Mouse (Mus musculus): ENCODE data around the gene Ednra. TPM values are rescaled to one million over a fixed set of nuclear protein-coding genes. Genes with fewer than 3 reads are reported as not detected.

Ednra gene
- polyA plus RNA-seq, 1 experiment from 2014 or later: 20.0 TPM

DNA sequence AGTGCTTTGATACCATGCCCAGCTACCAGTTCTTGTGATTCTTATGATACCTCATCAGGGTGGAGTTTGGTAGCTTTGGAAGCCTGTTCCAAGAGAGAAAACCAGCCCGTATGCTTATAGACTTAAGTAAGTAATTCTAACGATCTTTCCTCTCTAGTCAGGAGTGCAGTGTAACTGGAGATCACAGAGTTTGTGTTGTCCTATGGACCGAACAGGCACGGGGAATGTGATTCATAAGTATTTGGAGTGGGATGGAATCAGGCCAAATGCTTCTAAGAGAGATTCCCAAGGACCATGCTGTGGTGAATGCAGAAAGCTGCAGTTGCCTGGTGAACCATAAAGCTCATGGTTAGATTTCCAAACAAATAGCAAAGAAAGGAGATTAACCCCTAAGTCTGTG lies 31.2 kb upstream of the Ednra start:
- Histone ChIP-seq H3K4me1 (ENCODE audit: control insufficient read depth, insufficient read depth, low read length) (no peaks in the 10 kb centered on the region), H3K4me2 (ENCODE audit: low read depth) (no peak overlapping the region), H3K36me3 (ENCODE audit: control insufficient read depth, insufficient read depth, low read length) (no peaks in the 10 kb centered on the region), H3K9ac (ENCODE audit: low read length) (no peak overlapping the region), H3K27me3 (ENCODE audit: control insufficient read depth, insufficient read depth, low read length) (no peaks in the 10 kb centered on the region), H3K27ac (ENCODE audit: low read depth, low read length) (no peak overlapping the region), H3K4me3 (ENCODE audit: low read depth, low read length) (no peak overlapping the region), H3K9me3 (ENCODE audit: control insufficient read depth, low read length) (no peaks in the 10 kb centered on the region)
- no peak for ATAC-seq (ENCODE audit: insufficient read depth, low FRiP score, low TSS enrichment)
- no peak for DNase-seq (ENCODE audit: low spot score)
- WGBS: 75% methylated on average over 4 of the region's 4 CpGs

GRCm38 (mm10) chr8:77753796-77754195 lies 29.5 kb upstream of the Ednra start:
- 90% methylated on average over 5 of the region's 5 CpGs for WGBS

DNA sequence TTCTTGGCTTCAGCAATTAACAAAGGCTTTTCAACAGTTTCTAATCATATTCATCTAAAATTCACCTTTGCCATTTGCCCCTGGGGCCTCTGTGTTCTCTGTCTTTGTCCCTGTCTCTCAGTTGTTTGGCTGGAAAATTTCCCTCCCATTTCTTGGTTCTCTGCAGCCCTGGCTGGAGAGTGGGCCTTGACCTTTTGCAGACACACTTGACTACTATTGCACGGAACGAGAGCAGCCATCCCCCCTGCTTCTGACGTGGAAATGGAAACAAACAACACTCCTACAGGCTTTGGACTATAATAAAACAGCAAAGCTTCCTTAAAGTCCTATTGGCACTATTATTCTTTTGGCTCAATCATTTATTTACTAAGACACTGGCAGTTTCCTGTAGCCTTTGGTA lies 27.8 kb upstream of the Ednra start:
- Histone ChIP-seq H3K4me2 (ENCODE audit: low read depth) (no peak overlapping the region), H3K36me3 (ENCODE audit: control insufficient read depth, insufficient read depth, low read length) (no peaks in the 10 kb centered on the region), H3K4me3 (ENCODE audit: low read depth, low read length) (no peak overlapping the region), H3K4me1 (ENCODE audit: control insufficient read depth, insufficient read depth, low read length) (no peaks in the 10 kb centered on the region), H3K9ac (ENCODE audit: low read length) (no peak overlapping the region), H3K9me3 (ENCODE audit: control insufficient read depth, low read length) (no peaks in the 10 kb centered on the region), H3K27me3 (ENCODE audit: control insufficient read depth, insufficient read depth, low read length) (no peaks in the 10 kb centered on the region), H3K27ac (ENCODE audit: low read depth, low read length) (no peak overlapping the region)
- ATAC-seq (ENCODE audit: insufficient read depth, low FRiP score, low TSS enrichment) (no peak), DNase-seq (ENCODE audit: low spot score) (no peak)
- WGBS: 61% methylated on average over 3 of the region's 3 CpGs

More at GRCm38 (mm10) chr8:77753796-77754195, 29.5 kb upstream of the Ednra start:
- Histone ChIP-seq H3K4me3 (ENCODE audit: low read depth, low read length) (no peak overlapping the region), H3K27me3 (ENCODE audit: control insufficient read depth, insufficient read depth, low read length) (no peaks in the 10 kb centered on the region), H3K27ac (ENCODE audit: low read depth, low read length) (no peak overlapping the region), H3K9ac (ENCODE audit: low read length) (no peak overlapping the region), H3K36me3 (ENCODE audit: control insufficient read depth, insufficient read depth, low read length) (no peaks in the 10 kb centered on the region), H3K4me1 (ENCODE audit: control insufficient read depth, insufficient read depth, low read length) (no peaks in the 10 kb centered on the region), H3K9me3 (ENCODE audit: control insufficient read depth, low read length) (no peaks in the 10 kb centered on the region), H3K4me2 (ENCODE audit: low read depth) (no peak overlapping the region)
- ATAC-seq (ENCODE audit: insufficient read depth, low FRiP score, low TSS enrichment) (no peak), DNase-seq (ENCODE audit: low spot score) (no peak)

GRCm38 (mm10) chr8:77750407-77750806 lies 26.1 kb upstream of the Ednra start:
- WGBS: 53% methylated on average over 4 of the region's 4 CpGs
- H3K9me3 ChIP-seq (ENCODE audit: control insufficient read depth, low read length): no peaks in the 10 kb centered on the region
- ATAC-seq (ENCODE audit: insufficient read depth, low FRiP score, low TSS enrichment) (no peak), DNase-seq (ENCODE audit: low spot score) (no peak)
- no peaks in the 10 kb centered on the region for H3K36me3 ChIP-seq (ENCODE audit: control insufficient read depth, insufficient read depth, low read length)
- no peak overlapping the region for H3K9ac ChIP-seq (ENCODE audit: low read length)
- H3K27me3 ChIP-seq (ENCODE audit: control insufficient read depth, insufficient read depth, low read length): no peaks in the 10 kb centered on the region
- no peaks in the 10 kb centered on the region for H3K4me1 ChIP-seq (ENCODE audit: control insufficient read depth, insufficient read depth, low read length)
- no peak overlapping the region for H3K4me2 ChIP-seq (ENCODE audit: low read depth)
- no peak overlapping the region for H3K4me3 ChIP-seq (ENCODE audit: low read depth, low read length)
- no peak overlapping the region for H3K27ac ChIP-seq (ENCODE audit: low read depth, low read length)

DNA sequence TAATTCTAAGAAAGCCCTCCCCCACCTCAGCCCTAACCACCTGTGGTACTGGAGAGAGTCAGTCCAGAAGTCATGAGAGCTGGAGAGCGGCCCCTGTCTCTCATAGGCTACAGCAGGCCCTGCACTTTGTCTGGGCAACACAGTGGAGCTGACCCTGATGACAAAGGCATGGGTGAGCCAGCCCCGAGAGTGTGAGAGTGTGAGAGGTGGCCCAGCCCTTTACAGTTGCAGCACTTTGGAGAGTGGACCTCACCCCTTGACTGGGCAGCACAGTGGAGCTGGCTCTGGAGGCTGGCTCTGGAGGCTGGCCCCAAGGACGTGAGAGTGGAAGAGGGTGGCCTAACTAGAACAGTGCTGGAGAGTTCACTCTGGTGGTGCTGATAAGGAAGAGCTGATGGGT lies 20.2 kb upstream of the Ednra start:
- Histone ChIP-seq H3K4me1 (ENCODE audit: control insufficient read depth, insufficient read depth, low read length) (no peaks in the 10 kb centered on the region), H3K27ac (ENCODE audit: low read depth, low read length) (no peak overlapping the region), H3K9ac (ENCODE audit: low read length) (no peak overlapping the region), H3K36me3 (ENCODE audit: control insufficient read depth, insufficient read depth, low read length) (no peaks in the 10 kb centered on the region), H3K27me3 (ENCODE audit: control insufficient read depth, insufficient read depth, low read length) (no peaks in the 10 kb centered on the region), H3K9me3 (ENCODE audit: control insufficient read depth, low read length) (no peaks in the 10 kb centered on the region), H3K4me2 (ENCODE audit: low read depth) (no peak overlapping the region), H3K4me3 (ENCODE audit: low read depth, low read length) (no peak overlapping the region)
- ATAC-seq (ENCODE audit: insufficient read depth, low FRiP score, low TSS enrichment): no peak
- WGBS: 82% methylated on average over 3 of the region's 3 CpGs
- DNase-seq (ENCODE audit: low spot score): no peak

DNA sequence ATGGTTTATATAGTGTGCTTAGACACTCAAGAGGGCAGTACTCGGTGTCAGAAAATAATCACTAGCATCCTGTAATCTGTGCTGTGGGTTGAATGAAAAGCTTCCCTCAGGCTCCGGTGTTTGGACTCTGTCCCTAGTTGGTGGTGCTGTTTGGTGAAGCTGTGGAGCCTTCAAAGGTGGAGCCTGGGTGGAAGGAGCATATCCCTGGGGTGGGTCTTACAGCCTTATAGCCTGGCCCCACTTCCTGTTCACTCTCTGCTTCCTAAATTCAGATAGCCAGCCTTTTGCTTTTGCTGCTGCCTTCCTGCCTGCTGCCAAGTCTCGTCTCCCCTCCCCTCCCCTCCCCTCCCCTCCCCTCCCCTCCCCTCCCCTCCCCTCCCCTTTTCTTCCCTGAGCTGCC lies 18.1 kb upstream of the Ednra start:
- H3K4me1 ChIP-seq (ENCODE audit: control insufficient read depth, insufficient read depth, low read length): no peaks in the 10 kb centered on the region
- no peak overlapping the region for H3K4me3 ChIP-seq (ENCODE audit: low read depth, low read length)
- H3K9ac ChIP-seq (ENCODE audit: low read length): no peak overlapping the region
- no peaks in the 10 kb centered on the region for H3K36me3 ChIP-seq (ENCODE audit: control insufficient read depth, insufficient read depth, low read length)
- H3K27ac ChIP-seq (ENCODE audit: low read depth, low read length): no peak overlapping the region
- ATAC-seq (ENCODE audit: insufficient read depth, low FRiP score, low TSS enrichment): no peak
- 57% methylated on average over 3 of the region's 3 CpGs for whole genome bisulfite sequencing
- H3K9me3 ChIP-seq (ENCODE audit: control insufficient read depth, low read length): no peaks in the 10 kb centered on the region
- no peaks in the 10 kb centered on the region for H3K27me3 ChIP-seq (ENCODE audit: control insufficient read depth, insufficient read depth, low read length)
- DNase-seq (ENCODE audit: low spot score): peak; percentile 13
- no peak overlapping the region for H3K4me2 ChIP-seq (ENCODE audit: low read depth)

DNA sequence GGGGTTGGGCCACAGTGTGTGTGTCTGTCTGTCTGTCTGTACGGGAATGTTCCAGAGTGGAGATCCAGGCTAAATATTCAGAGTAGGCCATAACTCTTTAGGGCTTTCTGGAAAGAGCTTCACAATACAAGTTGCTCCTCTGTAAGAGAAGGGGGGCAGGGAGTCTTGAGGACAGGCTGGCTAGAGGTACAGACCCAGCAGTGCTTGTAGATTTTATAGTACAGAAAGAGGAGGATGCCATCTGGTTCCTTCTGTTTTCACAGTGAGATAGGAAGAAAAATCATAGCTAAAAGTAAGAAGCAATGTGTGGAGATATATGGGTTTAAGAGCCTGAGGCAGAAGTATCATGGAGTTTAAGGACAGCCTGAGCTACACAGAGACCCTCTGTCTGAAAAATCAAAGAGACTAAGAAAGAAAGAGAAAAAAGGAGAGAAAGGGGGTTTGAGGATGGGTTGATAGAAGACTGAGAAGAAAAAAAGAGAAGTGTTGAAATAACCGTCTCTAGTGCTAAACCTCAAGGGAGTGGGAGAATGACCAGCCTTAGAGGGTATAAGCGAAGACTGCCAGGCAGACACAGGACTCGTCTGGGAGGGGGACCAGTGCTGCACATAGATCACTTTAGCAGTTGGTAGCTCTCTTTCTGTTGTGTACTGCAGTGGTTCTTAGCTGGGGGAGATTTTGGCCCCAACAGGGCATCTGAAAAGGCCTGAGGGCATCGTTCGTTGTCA lies 16.9 kb upstream of the Ednra start:
- WGBS: 88% methylated on average over 6 of the region's 6 CpGs
- no peaks in the 10 kb centered on the region for H3K4me1 ChIP-seq (ENCODE audit: control insufficient read depth, insufficient read depth, low read length)
- H3K4me3 ChIP-seq (ENCODE audit: low read depth, low read length): no peak overlapping the region
- H3K9ac ChIP-seq (ENCODE audit: low read length): no peak overlapping the region
- ATAC-seq (ENCODE audit: insufficient read depth, low FRiP score, low TSS enrichment) (no peak), DNase-seq (ENCODE audit: low spot score) (no peak)
- H3K9me3 ChIP-seq (ENCODE audit: control insufficient read depth, low read length): no peaks in the 10 kb centered on the region
- H3K27ac ChIP-seq (ENCODE audit: low read depth, low read length): no peak overlapping the region
- no peak overlapping the region for H3K4me2 ChIP-seq (ENCODE audit: low read depth)
- H3K27me3 ChIP-seq (ENCODE audit: control insufficient read depth, insufficient read depth, low read length): no peaks in the 10 kb centered on the region
- no peaks in the 10 kb centered on the region for H3K36me3 ChIP-seq (ENCODE audit: control insufficient read depth, insufficient read depth, low read length)

DNA sequence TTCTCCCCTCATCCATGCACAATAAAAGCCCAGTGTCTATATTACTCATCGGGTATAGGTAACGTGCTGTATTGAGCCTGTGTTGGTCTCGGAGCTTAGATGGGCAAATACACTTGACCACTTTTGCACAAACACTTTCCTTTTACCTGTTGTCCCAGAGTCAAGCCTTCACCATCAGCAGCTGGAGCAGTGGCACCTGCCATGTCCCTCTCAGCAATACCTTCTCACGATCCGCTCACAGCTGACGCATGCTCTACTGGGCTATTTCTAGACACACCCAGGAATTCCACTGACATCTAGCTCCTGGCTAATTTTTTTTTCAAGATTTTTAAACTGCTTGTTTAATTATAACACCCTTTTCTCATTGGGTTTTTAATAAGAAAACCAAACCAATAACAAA lies 14.2 kb upstream of the Ednra start:
- DNase-seq (ENCODE audit: low spot score): no peak
- 92% methylated on average over 6 of the region's 6 CpGs for WGBS
- Histone ChIP-seq H3K9ac (ENCODE audit: low read length) (no peak overlapping the region), H3K36me3 (ENCODE audit: control insufficient read depth, insufficient read depth, low read length) (no peaks in the 10 kb centered on the region), H3K4me2 (ENCODE audit: low read depth) (no peak overlapping the region), H3K27me3 (ENCODE audit: control insufficient read depth, insufficient read depth, low read length) (no peaks in the 10 kb centered on the region), H3K27ac (ENCODE audit: low read depth, low read length) (no peak overlapping the region), H3K4me1 (ENCODE audit: control insufficient read depth, insufficient read depth, low read length) (no peaks in the 10 kb centered on the region), H3K4me3 (ENCODE audit: low read depth, low read length) (no peak overlapping the region), H3K9me3 (ENCODE audit: control insufficient read depth, low read length) (no peaks in the 10 kb centered on the region)
- ATAC-seq (ENCODE audit: insufficient read depth, low FRiP score, low TSS enrichment): no peak

DNA sequence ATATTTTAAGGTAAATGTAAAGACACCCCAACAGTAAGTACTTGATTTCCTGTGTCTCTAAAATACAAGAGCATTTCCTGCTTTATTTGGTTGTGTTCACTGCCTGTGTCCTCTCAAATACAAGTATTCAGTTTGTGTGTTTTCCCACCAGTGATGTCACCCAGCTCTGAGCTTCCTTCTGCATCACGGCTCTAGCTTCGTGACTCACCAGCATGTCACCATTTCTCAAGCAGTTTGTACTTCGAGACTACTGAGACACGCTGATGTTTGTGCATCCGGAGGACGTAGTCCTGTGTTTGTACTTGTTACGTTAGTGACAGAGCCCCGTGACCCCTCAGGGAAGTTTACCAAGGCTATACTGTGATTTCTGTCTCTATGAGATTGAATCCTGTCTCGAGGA lies 13.1 kb upstream of the Ednra start:
- no peak overlapping the region for H3K4me2 ChIP-seq (ENCODE audit: low read depth)
- no peaks in the 10 kb centered on the region for H3K27me3 ChIP-seq (ENCODE audit: control insufficient read depth, insufficient read depth, low read length)
- H3K4me1 ChIP-seq (ENCODE audit: control insufficient read depth, insufficient read depth, low read length): no peaks in the 10 kb centered on the region
- ATAC-seq (ENCODE audit: insufficient read depth, low FRiP score, low TSS enrichment) (no peak), DNase-seq (ENCODE audit: low spot score) (no peak)
- H3K9me3 ChIP-seq (ENCODE audit: control insufficient read depth, low read length): no peaks in the 10 kb centered on the region
- WGBS: 86% methylated on average over 9 of the region's 9 CpGs
- H3K36me3 ChIP-seq (ENCODE audit: control insufficient read depth, insufficient read depth, low read length): no peaks in the 10 kb centered on the region
- no peak overlapping the region for H3K9ac ChIP-seq (ENCODE audit: low read length)
- no peak overlapping the region for H3K27ac ChIP-seq (ENCODE audit: low read depth, low read length)
- H3K4me3 ChIP-seq (ENCODE audit: low read depth, low read length): no peak overlapping the region
